Mouse (Mus musculus): Measurements from ENCODE around the gene Ptprd. TPM values are rescaled to one million over a fixed set of nuclear protein-coding genes. Genes with fewer than 3 reads are reported as not detected.

Ptprd gene
- polyA plus RNA-seq, 1 experiment from 2014 or later, result 96.7 TPM

DNA sequence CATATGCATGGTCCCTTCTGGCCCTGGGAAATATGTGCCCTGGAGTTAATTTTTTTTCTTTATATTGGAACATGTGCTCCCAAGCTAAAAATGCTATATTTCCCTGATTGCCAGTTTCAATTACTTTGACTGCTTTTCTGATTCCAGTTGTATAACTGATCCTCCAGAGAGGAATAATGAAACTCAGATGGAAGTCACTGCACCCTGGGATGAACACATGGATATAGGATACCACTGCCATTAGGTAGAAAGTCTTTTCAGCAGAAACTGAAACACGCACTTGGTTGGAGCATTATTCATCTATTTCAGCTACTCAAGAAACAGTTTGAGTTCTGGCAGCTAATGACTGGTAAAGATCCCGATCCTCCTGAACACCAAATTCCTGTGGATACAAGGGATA, 2211.5 kb downstream of the Ptprd start:
- 0 out of 2 replicates have a peak, but pooled peaks cover 7% of the 10 kb centered on the region for H3K36me3 ChIP-seq
- H3K4me3 ChIP-seq, result no peak overlapping the region
- H3K9ac ChIP-seq, result no peak overlapping the region
- H3K27me3 ChIP-seq, result no peaks in the 10 kb centered on the region
- no peak overlapping the region for H3K4me2 ChIP-seq
- 87% methylated on average over 2 of the region's 2 CpGs for WGBS
- H3K27ac ChIP-seq, result no peak overlapping the region
- H3K4me1 ChIP-seq (replicated peaks), result no peaks in the 10 kb centered on the region
- no peaks in the 10 kb centered on the region for H3K9me3 ChIP-seq
- no peak for ATAC-seq (ENCODE audit: low FRiP score)

DNA sequence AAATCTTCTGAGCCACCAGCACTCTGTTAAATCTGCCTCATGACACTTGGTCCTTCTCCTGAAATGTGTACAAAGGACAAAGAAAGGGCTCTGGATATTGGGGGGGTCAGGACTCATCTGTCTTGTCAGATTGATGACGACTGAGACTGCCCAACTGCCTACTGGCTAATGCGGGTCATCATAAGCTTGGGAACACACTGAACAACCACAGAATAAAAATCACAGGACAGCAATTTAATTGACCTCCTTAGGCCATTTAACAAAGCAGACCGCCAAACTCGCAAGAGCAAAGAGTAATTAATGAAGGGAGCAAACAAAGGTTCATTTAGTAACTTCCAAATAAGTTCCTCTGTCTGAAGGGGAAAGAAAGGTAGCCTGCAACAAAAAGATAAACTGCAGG, 2215.9 kb downstream of the Ptprd start:
- no peak overlapping the region for H3K27ac ChIP-seq

GRCm38 (mm10) chr4:75994576-75994975, 2217.2 kb downstream of the Ptprd start:
- Histone ChIP-seq H3K27ac (no peak overlapping the region), H3K4me2 (no peak overlapping the region), H3K4me1 (replicated peaks) (no peaks in the 10 kb centered on the region), H3K9ac (no peak overlapping the region), H3K4me3 (no peak overlapping the region), H3K27me3 (no peaks in the 10 kb centered on the region), H3K36me3 (0 out of 2 replicates have a peak, but pooled peaks cover 3% of the 10 kb centered on the region), H3K9me3 (no peaks in the 10 kb centered on the region)
- no peak for ATAC-seq (ENCODE audit: low FRiP score)
- 36% methylated on average over 4 of the region's 4 CpGs for WGBS

More for the DNA sequence above, 2215.9 kb downstream of the Ptprd start:
- Histone ChIP-seq H3K36me3 (0 out of 2 replicates have a peak, but pooled peaks cover 3% of the 10 kb centered on the region), H3K4me3 (no peak overlapping the region), H3K27me3 (no peaks in the 10 kb centered on the region), H3K9me3 (no peaks in the 10 kb centered on the region), H3K9ac (no peak overlapping the region), H3K4me2 (no peak overlapping the region), H3K4me1 (replicated peaks) (no peaks in the 10 kb centered on the region)
- 32% methylated on average over 4 of the region's 4 CpGs for WGBS
- no peak for ATAC-seq (ENCODE audit: low FRiP score)

DNA sequence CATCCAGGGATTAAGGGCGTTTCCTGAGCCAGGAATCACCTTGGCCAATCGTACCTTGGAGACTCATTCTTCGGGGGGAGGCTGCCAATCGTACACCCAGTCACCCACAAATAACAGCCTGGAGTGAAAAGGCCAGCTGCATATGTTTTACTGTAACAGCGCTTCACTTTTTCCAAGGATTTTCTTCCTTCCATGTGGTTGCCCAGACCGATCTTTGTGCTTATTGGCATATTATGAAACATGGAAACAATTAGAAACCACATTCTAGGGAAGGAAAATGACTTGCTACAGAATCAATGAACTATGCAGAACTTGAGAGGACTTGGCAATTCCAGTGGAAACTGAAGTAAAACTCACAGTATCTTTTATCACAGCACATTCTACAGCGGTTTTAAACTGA, 2218.7 kb downstream of the Ptprd start:
- Histone ChIP-seq H3K9me3 (no peaks in the 10 kb centered on the region), H3K4me2 (no peak overlapping the region), H3K27ac (no peak overlapping the region), H3K4me1 (replicated peaks) (no peaks in the 10 kb centered on the region), H3K36me3 (0 out of 2 replicates have a peak, but pooled peaks cover 3% of the 10 kb centered on the region), H3K9ac (no peak overlapping the region), H3K4me3 (no peak overlapping the region), H3K27me3 (no peaks in the 10 kb centered on the region)
- ATAC-seq (ENCODE audit: low FRiP score), result no peak
- 90% methylated on average over 7 of the region's 7 CpGs for WGBS

DNA sequence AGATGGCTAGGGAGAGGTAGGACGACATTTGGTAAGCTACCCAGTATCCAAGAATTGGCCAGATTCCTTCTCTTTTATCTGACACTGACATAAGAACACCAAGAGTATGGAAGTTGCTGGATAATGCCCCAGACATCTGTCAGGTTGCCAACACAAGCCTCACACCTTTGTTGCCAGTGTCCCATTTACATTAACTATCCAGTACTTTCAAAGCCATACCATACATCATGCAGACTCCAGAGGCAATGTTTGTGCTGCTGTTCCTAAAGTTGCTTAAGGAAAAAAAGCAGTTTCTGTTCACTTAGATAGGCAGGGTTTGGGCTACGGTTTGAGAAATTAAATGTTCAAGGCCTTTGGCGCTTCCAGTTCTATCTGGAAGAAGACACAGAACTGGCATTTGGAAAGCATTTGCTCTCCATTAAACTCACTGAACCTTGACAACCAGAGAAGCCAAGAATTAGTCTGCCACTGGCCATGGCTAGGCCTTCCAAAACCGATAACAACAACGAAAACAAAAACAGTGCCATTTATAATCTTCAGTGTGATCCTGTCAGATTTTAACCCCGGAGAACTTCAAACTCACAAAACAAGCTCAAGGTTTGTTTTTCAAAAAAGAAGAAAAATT, 2220.0 kb downstream of the Ptprd start:
- Histone ChIP-seq H3K9ac (no peak overlapping the region), H3K36me3 (no peaks in the 10 kb centered on the region), H3K27me3 (no peaks in the 10 kb centered on the region), H3K4me1 (replicated peaks) (no peaks in the 10 kb centered on the region), H3K9me3 (no peaks in the 10 kb centered on the region), H3K4me3 (no peak overlapping the region), H3K4me2 (no peak overlapping the region), H3K27ac (no peak overlapping the region)
- WGBS, result 81% methylated on average over 6 of the region's 6 CpGs
- ATAC-seq (ENCODE audit: low FRiP score), result no peak

- Histone ChIP-seq H3K4me3 (no peak overlapping the region), H3K4me2 (no peak overlapping the region), H3K4me1 (replicated peaks) (no peaks in the 10 kb centered on the region), H3K27me3 (no peaks in the 10 kb centered on the region), H3K27ac (no peak overlapping the region), H3K9ac (no peak overlapping the region), H3K9me3 (no peaks in the 10 kb centered on the region), H3K36me3 (0 out of 2 replicates have a peak, but pooled peaks cover 2% of the 10 kb centered on the region)
- WGBS, result 80% methylated on average over 3 of the region's 3 CpGs
- ATAC-seq (ENCODE audit: low FRiP score), result no peak
Observed at GRCm38 (mm10) chr4:75974728-75975127, 2237.0 kb downstream of the Ptprd start.

- no peaks in the 10 kb centered on the region for H3K4me1 ChIP-seq (replicated peaks)
- ATAC-seq (ENCODE audit: low FRiP score), result no peak
- H3K36me3 ChIP-seq, result 0 out of 2 replicates have a peak, but pooled peaks cover 2% of the 10 kb centered on the region
- WGBS, result 64% methylated on average over 1 of the region's 1 CpGs
- no peak overlapping the region for H3K4me2 ChIP-seq
- H3K9me3 ChIP-seq, result no peaks in the 10 kb centered on the region
- no peaks in the 10 kb centered on the region for H3K27me3 ChIP-seq
- no peak overlapping the region for H3K27ac ChIP-seq
- no peak overlapping the region for H3K4me3 ChIP-seq
- H3K9ac ChIP-seq, result no peak overlapping the region
Observed at GRCm38 (mm10) chr4:75973322-75973721, 2238.4 kb downstream of the Ptprd start.

GRCm38 (mm10) chr4:75969961-75970360, 2241.8 kb downstream of the Ptprd start:
- 0 out of 2 replicates have a peak, but pooled peaks cover 2% of the 10 kb centered on the region for H3K36me3 ChIP-seq
- no peaks in the 10 kb centered on the region for H3K9me3 ChIP-seq
- ATAC-seq (ENCODE audit: low FRiP score), result no peak
- no peaks in the 10 kb centered on the region for H3K27me3 ChIP-seq
- WGBS, result 93% methylated on average over 2 of the region's 2 CpGs
- no peaks in the 10 kb centered on the region for H3K4me1 ChIP-seq (replicated peaks)
- H3K9ac ChIP-seq, result no peak overlapping the region
- no peak overlapping the region for H3K4me2 ChIP-seq
- H3K27ac ChIP-seq, result no peak overlapping the region
- H3K4me3 ChIP-seq, result no peak overlapping the region

DNA sequence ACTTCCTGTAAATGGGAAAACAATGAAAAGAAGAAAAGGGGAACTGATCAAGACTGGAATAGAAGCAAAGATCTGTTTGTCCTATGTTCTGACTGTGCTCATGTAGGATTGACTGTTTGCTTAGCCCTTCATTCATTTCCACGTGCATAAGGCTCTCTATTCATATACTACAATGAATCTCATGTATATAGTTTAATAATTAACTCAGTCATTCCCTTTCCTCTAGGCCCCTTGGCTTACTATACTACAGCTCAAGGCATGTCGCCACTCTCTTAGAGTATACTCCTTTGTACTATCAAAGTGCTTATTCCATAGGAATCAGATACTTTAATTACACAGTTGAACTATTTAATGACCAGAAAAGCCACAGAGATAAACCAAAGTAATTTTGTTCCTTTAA, 2243.1 kb downstream of the Ptprd start:
- H3K9me3 ChIP-seq, result no peaks in the 10 kb centered on the region
- no peak overlapping the region for H3K4me2 ChIP-seq
- no peaks in the 10 kb centered on the region for H3K4me1 ChIP-seq (replicated peaks)
- H3K27me3 ChIP-seq, result no peaks in the 10 kb centered on the region
- no peak overlapping the region for H3K4me3 ChIP-seq
- no peak overlapping the region for H3K9ac ChIP-seq
- no peak overlapping the region for H3K27ac ChIP-seq
- no peak for ATAC-seq (ENCODE audit: low FRiP score)
- H3K36me3 ChIP-seq, result 0 out of 2 replicates have a peak, but pooled peaks cover 2% of the 10 kb centered on the region
- WGBS, result 84% methylated on average over 2 of the region's 2 CpGs

GRCm38 (mm10) chr4:75965810-75966209, 2246.0 kb downstream of the Ptprd start:
- Histone ChIP-seq H3K4me3 (no peak overlapping the region), H3K9me3 (no peaks in the 10 kb centered on the region), H3K9ac (no peak overlapping the region), H3K36me3 (no peaks in the 10 kb centered on the region), H3K27ac (no peak overlapping the region), H3K4me1 (replicated peaks) (no peaks in the 10 kb centered on the region), H3K27me3 (no peaks in the 10 kb centered on the region), H3K4me2 (no peak overlapping the region)
- no peak for ATAC-seq (ENCODE audit: low FRiP score)
- WGBS, result 84% methylated on average over 3 of the region's 3 CpGs

- H3K9ac ChIP-seq, result no peak overlapping the region
- H3K36me3 ChIP-seq, result no peaks in the 10 kb centered on the region
- no peak overlapping the region for H3K27ac ChIP-seq
- no peak overlapping the region for H3K4me2 ChIP-seq
- no peaks in the 10 kb centered on the region for H3K9me3 ChIP-seq
- no peak for ATAC-seq (ENCODE audit: low FRiP score)
- H3K4me1 ChIP-seq (replicated peaks), result no peaks in the 10 kb centered on the region
- no peak overlapping the region for H3K4me3 ChIP-seq
- no peaks in the 10 kb centered on the region for H3K27me3 ChIP-seq
- 88% methylated on average over 2 of the region's 2 CpGs for WGBS
Observed at GRCm38 (mm10) chr4:75962916-75963315, 2248.8 kb downstream of the Ptprd start.

DNA sequence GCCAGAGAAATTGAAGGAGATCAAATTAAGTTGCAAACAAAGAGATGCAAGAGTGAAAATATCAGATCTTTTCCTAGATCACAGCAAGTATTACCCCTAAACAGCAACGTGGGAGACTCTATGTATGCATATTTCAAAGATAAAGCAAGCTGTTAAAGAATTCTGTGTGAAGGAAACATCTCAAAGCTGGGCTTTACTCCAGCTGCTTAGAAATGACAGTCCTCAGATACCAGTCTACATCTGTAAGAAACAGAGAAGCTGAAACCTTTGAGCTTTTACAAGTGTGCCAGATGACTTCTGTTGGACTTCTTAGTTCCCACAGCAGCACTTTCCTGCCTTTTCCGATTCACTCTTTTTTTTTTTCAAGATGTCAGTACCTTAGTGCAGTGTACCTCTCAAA, 2249.9 kb downstream of the Ptprd start:
- Histone ChIP-seq H3K27me3 (no peaks in the 10 kb centered on the region), H3K36me3 (no peaks in the 10 kb centered on the region), H3K4me1 (replicated peaks) (no peaks in the 10 kb centered on the region), H3K4me3 (no peak overlapping the region), H3K27ac (no peak overlapping the region), H3K9ac (no peak overlapping the region), H3K9me3 (no peaks in the 10 kb centered on the region), H3K4me2 (no peak overlapping the region)
- WGBS, result 86% methylated on average over 2 of the region's 2 CpGs
- no peak for ATAC-seq (ENCODE audit: low FRiP score)

DNA sequence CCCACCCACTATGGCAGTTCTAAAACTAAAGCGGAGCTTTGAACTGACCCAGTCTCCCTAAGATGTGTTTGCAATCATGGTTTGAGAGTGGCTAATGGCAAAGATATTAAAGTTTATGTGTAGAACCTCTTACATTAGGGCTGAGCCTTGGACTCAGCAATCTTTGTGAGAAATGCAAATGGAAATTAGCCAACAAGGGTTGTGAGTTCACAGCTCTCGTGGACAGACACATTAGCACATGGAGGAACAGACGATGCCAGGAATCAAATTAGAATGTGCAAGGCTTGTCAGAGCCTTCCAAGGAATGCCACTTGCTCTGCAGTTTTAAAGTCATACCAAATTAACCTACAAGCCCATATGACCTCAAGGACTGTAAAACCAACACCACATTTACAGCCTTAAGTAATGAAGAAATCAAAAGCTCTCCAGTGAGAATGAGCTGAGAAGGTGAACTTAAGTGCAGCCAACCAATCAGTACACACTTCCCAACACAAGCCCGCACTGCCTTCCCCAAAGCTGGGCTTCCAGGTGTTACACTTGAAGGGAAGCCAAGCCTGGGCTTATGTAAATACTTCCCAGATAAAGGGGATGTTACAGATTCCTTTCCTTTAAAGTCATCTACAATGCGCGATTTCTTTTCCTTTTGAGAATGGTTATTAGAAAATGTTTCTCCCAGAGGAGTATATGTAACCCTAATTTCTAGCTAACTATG, 2258.3 kb downstream of the Ptprd start:
- Histone ChIP-seq H3K4me1 (replicated peaks) (no peaks in the 10 kb centered on the region), H3K36me3 (peaks cover 27% of the 10 kb centered on the region), H3K4me3 (no peak overlapping the region), H3K27me3 (no peaks in the 10 kb centered on the region), H3K4me2 (no peak overlapping the region), H3K9me3 (no peaks in the 10 kb centered on the region), H3K27ac (no peak overlapping the region), H3K9ac (no peak overlapping the region)
- WGBS, result 86% methylated on average over 6 of the region's 6 CpGs
- no peak for ATAC-seq (ENCODE audit: low FRiP score)

All from hindbrain, embryonic 13.5 days (tissue).